Mouse (Mus musculus): ENCODE results near the gene Ttc39a. TPM values are rescaled to one million over a fixed set of nuclear protein-coding genes. Genes with fewer than 3 reads are reported as not detected.

Gene Ttc39a
- polyA plus RNA-seq, 1 experiment: 5.5 TPM

- no peak for DNase-seq (ENCODE audit: low read depth in 1 of 2, low spot score in 2 of 2)
Observed at GRCm38 (mm10) chr4:109471606-109472005, 65.2 kb downstream of the Ttc39a start.

DNA sequence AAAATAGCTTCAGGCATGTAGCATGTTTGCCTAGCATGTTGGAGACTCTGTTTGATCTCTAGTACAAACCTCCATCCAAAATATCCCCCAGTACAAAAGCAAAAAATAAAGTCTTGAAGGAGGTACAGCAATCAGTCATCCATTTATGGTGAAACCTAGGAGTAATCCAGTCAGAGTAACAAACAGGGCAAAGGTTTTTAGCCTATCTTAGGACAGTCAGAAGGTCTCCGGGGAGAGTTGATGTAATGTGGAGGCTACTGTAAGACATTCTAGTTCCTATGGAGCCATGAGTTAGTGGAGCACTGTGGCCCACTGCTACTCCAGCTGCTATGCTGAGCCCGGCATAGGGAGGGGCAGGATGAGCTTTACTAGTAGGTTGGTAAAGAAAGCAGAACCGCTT lies 66.1 kb downstream of the Ttc39a start:
- no peak for DNase-seq (ENCODE audit: low read depth in 1 of 2, low spot score in 2 of 2)
- H3K27me3 ChIP-seq (ENCODE audit: control insufficient read depth, insufficient read depth, low read length): peaks cover 2% of the 10 kb centered on the region; the same call in 1 of the 2 replicates
- H3K4me1 ChIP-seq (ENCODE audit: control insufficient read depth, insufficient read depth, insufficient read length): no peaks in the 10 kb centered on the region
- no peak overlapping the region for H3K27ac ChIP-seq (ENCODE audit: insufficient read depth, low read length)
- WGBS: 88% methylated on average over 3 of the region's 3 CpGs
- no peaks in the 10 kb centered on the region for H3K36me3 ChIP-seq (ENCODE audit: control insufficient read depth, insufficient read depth, low read length)
- H3K4me3 ChIP-seq (ENCODE audit: extremely low read depth, insufficient read depth, insufficient read length): no peak overlapping the region
- TF ChIP-seq CTCF (IDR thresholded peaks at IDR 0.05; ENCODE audit: extremely low read depth, insufficient read depth, insufficient read length, insufficient replicate concordance) (no peak), POLR2A (IDR thresholded peaks at IDR 0.05; ENCODE audit: low read depth, low read length) (no peak)

More at GRCm38 (mm10) chr4:109471606-109472005, 65.2 kb downstream of the Ttc39a start:
- no peaks in the 10 kb centered on the region for H3K36me3 ChIP-seq (ENCODE audit: control insufficient read depth, insufficient read depth, low read length)
- no peaks in the 10 kb centered on the region for H3K4me1 ChIP-seq (ENCODE audit: control insufficient read depth, insufficient read depth, insufficient read length)
- H3K27me3 ChIP-seq (ENCODE audit: control insufficient read depth, insufficient read depth, low read length): peaks cover 2% of the 10 kb centered on the region; the same call in 1 of the 2 replicates
- no peak overlapping the region for H3K27ac ChIP-seq (ENCODE audit: insufficient read depth, low read length)
- no peak overlapping the region for H3K4me3 ChIP-seq (ENCODE audit: extremely low read depth, insufficient read depth, insufficient read length)
- TF ChIP-seq CTCF (IDR thresholded peaks at IDR 0.05; ENCODE audit: extremely low read depth, insufficient read depth, insufficient read length, insufficient replicate concordance) (no peak), POLR2A (IDR thresholded peaks at IDR 0.05; ENCODE audit: low read depth, low read length) (no peak)

DNA sequence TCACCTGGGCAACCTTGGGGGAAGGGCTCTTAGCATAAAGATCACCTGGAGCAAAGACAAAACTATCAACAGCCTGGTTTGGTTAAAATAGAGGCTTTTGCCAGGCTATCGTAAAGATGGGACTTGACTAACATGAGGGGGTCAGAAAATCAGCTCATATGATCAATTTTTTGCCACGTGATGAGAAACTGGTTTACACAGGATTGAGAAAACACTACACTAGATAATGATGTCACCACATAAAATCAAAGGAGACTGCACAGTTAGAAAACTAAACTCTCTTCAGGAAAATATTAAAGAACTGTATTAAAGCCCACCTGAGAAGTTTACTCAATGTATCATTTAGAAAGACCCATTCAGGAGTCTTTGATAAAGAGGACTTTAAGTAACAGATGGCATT lies 68.7 kb downstream of the Ttc39a start:
- no peak overlapping the region for H3K27ac ChIP-seq (ENCODE audit: insufficient read depth, low read length)
- 74% methylated on average over 2 of the region's 2 CpGs for WGBS
- no peaks in the 10 kb centered on the region for H3K4me1 ChIP-seq (ENCODE audit: control insufficient read depth, insufficient read depth, insufficient read length)
- no peak for DNase-seq (ENCODE audit: low read depth in 1 of 2, low spot score in 2 of 2)
- no peaks in the 10 kb centered on the region for H3K36me3 ChIP-seq (ENCODE audit: control insufficient read depth, insufficient read depth, low read length)
- no peak overlapping the region; the same call in 1 of the 2 replicates for H3K4me3 ChIP-seq (ENCODE audit: extremely low read depth, insufficient read depth, insufficient read length)
- no peak for TF ChIP-seq CTCF (IDR thresholded peaks at IDR 0.05; ENCODE audit: extremely low read depth, insufficient read depth, insufficient read length, insufficient replicate concordance)
- TF ChIP-seq POLR2A (IDR thresholded peaks at IDR 0.05; ENCODE audit: low read depth, low read length): no peak
- peaks cover 2% of the 10 kb centered on the region; the same call in 1 of the 2 replicates for H3K27me3 ChIP-seq (ENCODE audit: control insufficient read depth, insufficient read depth, low read length)

- no peaks in the 10 kb centered on the region for H3K36me3 ChIP-seq (ENCODE audit: control insufficient read depth, insufficient read depth, low read length)
- 1% methylated on average over 58 of the region's 68 CpGs for WGBS
- peak overlapping the region; percentile 100 for H3K4me3 ChIP-seq (ENCODE audit: extremely low read depth, insufficient read depth, insufficient read length)
Observed at GRCm38 (mm10) chr4:109475577-109476553, 69.4 kb downstream of the Ttc39a start.

GRCm38 (mm10) chr4:109476554-109477014 lies 70.2 kb downstream of the Ttc39a start:
- H3K27me3 ChIP-seq (ENCODE audit: control insufficient read depth, insufficient read depth, low read length): peaks cover 2% of the 10 kb centered on the region; the same call in 1 of the 2 replicates
- H3K4me1 ChIP-seq (ENCODE audit: control insufficient read depth, insufficient read depth, insufficient read length): no peaks in the 10 kb centered on the region
- under 1% methylated on average over 38 of the region's 39 CpGs for WGBS
- no peak for TF ChIP-seq CTCF (IDR thresholded peaks at IDR 0.05; ENCODE audit: extremely low read depth, insufficient read depth, insufficient read length, insufficient replicate concordance)
- no peak for TF ChIP-seq POLR2A (IDR thresholded peaks at IDR 0.05; ENCODE audit: low read depth, low read length)
- peak overlapping the region; percentile 45; the same call in 1 of the 2 replicates for H3K27ac ChIP-seq (ENCODE audit: insufficient read depth, low read length)
- H3K4me3 ChIP-seq (ENCODE audit: extremely low read depth, insufficient read depth, insufficient read length): peak overlapping the region; percentile 100
- no peaks in the 10 kb centered on the region for H3K36me3 ChIP-seq (ENCODE audit: control insufficient read depth, insufficient read depth, low read length)
- peak; percentile 14 to 78 for DNase-seq (ENCODE audit: low read depth in 1 of 2, low spot score in 2 of 2)

More at GRCm38 (mm10) chr4:109475577-109476553, 69.4 kb downstream of the Ttc39a start:
- DNase-seq (ENCODE audit: low read depth in 1 of 2, low spot score in 2 of 2): peak in 1 of 2 experiments; percentile 25
- Histone ChIP-seq H3K27me3 (ENCODE audit: control insufficient read depth, insufficient read depth, low read length) (peaks cover 2% of the 10 kb centered on the region; the same call in 1 of the 2 replicates), H3K27ac (ENCODE audit: insufficient read depth, low read length) (peak overlapping the region; percentile 45), H3K4me1 (ENCODE audit: control insufficient read depth, insufficient read depth, insufficient read length) (no peaks in the 10 kb centered on the region)
- TF ChIP-seq POLR2A (IDR thresholded peaks at IDR 0.05; ENCODE audit: low read depth, low read length) (no peak), CTCF (IDR thresholded peaks at IDR 0.05; ENCODE audit: extremely low read depth, insufficient read depth, insufficient read length, insufficient replicate concordance) (no peak)

DNA sequence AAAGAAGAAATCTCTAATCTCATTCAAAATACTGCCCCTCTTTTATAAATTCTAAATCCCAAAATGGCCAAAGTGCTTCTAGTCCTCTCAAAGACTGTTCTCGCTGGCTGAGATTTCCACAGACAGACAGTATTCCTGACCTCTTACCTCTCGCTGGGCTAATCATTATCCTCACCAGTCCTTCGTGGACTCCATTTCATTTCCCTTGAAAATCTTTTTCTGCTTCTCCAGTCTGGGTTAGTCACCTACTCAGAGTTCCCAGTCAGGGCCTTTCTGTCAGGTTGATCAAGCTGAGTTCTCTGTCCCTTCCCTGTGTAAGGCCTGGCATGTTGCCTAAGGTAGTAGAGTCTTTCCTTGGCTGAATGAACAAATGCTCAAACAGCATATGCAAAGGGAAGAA lies 71.0 kb downstream of the Ttc39a start:
- no peak overlapping the region for H3K4me3 ChIP-seq (ENCODE audit: extremely low read depth, insufficient read depth, insufficient read length)
- no peaks in the 10 kb centered on the region for H3K4me1 ChIP-seq (ENCODE audit: control insufficient read depth, insufficient read depth, insufficient read length)
- H3K27ac ChIP-seq (ENCODE audit: insufficient read depth, low read length): no peak overlapping the region
- WGBS: 92% methylated on average over 3 of the region's 3 CpGs
- TF ChIP-seq CTCF (IDR thresholded peaks at IDR 0.05; ENCODE audit: extremely low read depth, insufficient read depth, insufficient read length, insufficient replicate concordance): no peak
- TF ChIP-seq POLR2A (IDR thresholded peaks at IDR 0.05; ENCODE audit: low read depth, low read length): no peak
- H3K36me3 ChIP-seq (ENCODE audit: control insufficient read depth, insufficient read depth, low read length): no peaks in the 10 kb centered on the region
- H3K27me3 ChIP-seq (ENCODE audit: control insufficient read depth, insufficient read depth, low read length): peaks cover 2% of the 10 kb centered on the region; the same call in 1 of the 2 replicates
- DNase-seq (ENCODE audit: low read depth in 1 of 2, low spot score in 2 of 2): no peak
